Mouse (Mus musculus) forebrain, embryonic 13.5 days (tissue): Measurements from ENCODE around the gene Ctnna2. TPM values are rescaled to one million over a fixed set of nuclear protein-coding genes. Genes with fewer than 3 reads are reported as not detected.
A peak's percentile ranks its signal among the peaks of the same experiment; 100 is the strongest.

Source experiments
- ATAC-seq: fragments of 200-750 bp; cut with Nextera tagmentation; 2 replicates; pipeline ENCODE4 v1.8.0; 2017
- H3K27ac ChIP-seq: fragments of 300-500 bp; sonication (generic); 2 replicates; pipeline ENCODE4 v1.5.1; 2015; ENCODE audit warnings: inconsistent platforms, mild to moderate bottlenecking, moderate library complexity
- H3K27me3 ChIP-seq: fragments of 300-500 bp; sonication (generic); 2 replicates; pipeline ENCODE4 v1.6.1; 2015; ENCODE audit warnings: mild to moderate bottlenecking, inconsistent platforms
- H3K36me3 ChIP-seq: fragments of 300-500 bp; sonication (generic); 2 replicates; pipeline ENCODE4 v1.6.1; 2015; ENCODE audit warnings: mild to moderate bottlenecking, inconsistent platforms; ENCODE audit not compliant: poor library complexity, severe bottlenecking
- H3K4me1 ChIP-seq: fragments of 300-500 bp; sonication (generic); 2 replicates; pipeline ENCODE4 v1.6.1; 2015; ENCODE audit warnings: inconsistent platforms
- H3K4me2 ChIP-seq: fragments of 300-500 bp; sonication (generic); 2 replicates; pipeline ENCODE4 v1.6.1; 2015; ENCODE audit warnings: inconsistent platforms, mild to moderate bottlenecking, moderate library complexity
- H3K4me3 ChIP-seq: fragments of 300-500 bp; sonication (generic); 2 replicates; pipeline ENCODE4 v1.5.1; 2015; ENCODE audit warnings: mild to moderate bottlenecking, inconsistent platforms
- H3K9ac ChIP-seq: fragments of 300-500 bp; sonication (generic); 2 replicates; pipeline ENCODE4 v1.6.1; 2015; ENCODE audit warnings: mild to moderate bottlenecking, inconsistent platforms
- H3K9me3 ChIP-seq: fragments of 300-500 bp; sonication (generic); replicated peaks from 2 replicates; pipeline ENCODE4 v1.6.1; 2016; ENCODE audit warnings: inconsistent platforms
- WGBS: fragments of 180-500 bp; shearing (Covaris S2); methylation state at CpG from one replicate; pipeline ENCODE4 v1.1.7; 2015; 5-methylcytosine and 5-hydroxymethylcytosine counted together
- polyA plus RNA-seq: library from polyadenylated mRNA; unstranded; fragments of >200 nt; fragmentation: Nextera tagmentation; extraction: Ambion mirVana; gene quantifications from 2 replicates; pipeline ENCODE4 v1.2.1, GENCODE M21; 2015

Ctnna2 gene
- polyA plus RNA-seq, 1 experiment from 2014 or later: 83.4 TPM

GRCm38 (mm10) chr6:77802604-77803003 lies 176.9 kb downstream of the Ctnna2 start:
- no peak overlapping the region for H3K27ac ChIP-seq
- H3K27me3 ChIP-seq: no peaks in the 10 kb centered on the region
- no peak overlapping the region for H3K9ac ChIP-seq
- no peak overlapping the region for H3K4me3 ChIP-seq
- H3K4me2 ChIP-seq: no peak overlapping the region
- H3K9me3 ChIP-seq: no peaks in the 10 kb centered on the region
- WGBS: 83% methylated on average over 3 of the region's 3 CpGs
- no peak for ATAC-seq
- H3K36me3 ChIP-seq: no peaks in the 10 kb centered on the region
- H3K4me1 ChIP-seq: no peaks in the 10 kb centered on the region

GRCm38 (mm10) chr6:77783342-77783741 lies 196.2 kb downstream of the Ctnna2 start:
- H3K27me3 ChIP-seq: no peaks in the 10 kb centered on the region
- no peak overlapping the region for H3K27ac ChIP-seq
- H3K4me1 ChIP-seq: no peaks in the 10 kb centered on the region
- H3K9me3 ChIP-seq: no peaks in the 10 kb centered on the region
- H3K4me3 ChIP-seq: no peak overlapping the region
- no peak overlapping the region for H3K9ac ChIP-seq
- H3K36me3 ChIP-seq: no peaks in the 10 kb centered on the region
- H3K4me2 ChIP-seq: no peak overlapping the region
- 61% methylated on average over 3 of the region's 3 CpGs for WGBS
- ATAC-seq: no peak

- Histone ChIP-seq H3K4me1 (peaks cover 4% of the 10 kb centered on the region; the same call in 1 of the 2 replicates), H3K36me3 (no peaks in the 10 kb centered on the region), H3K27ac (no peak overlapping the region), H3K27me3 (no peaks in the 10 kb centered on the region), H3K4me2 (no peak overlapping the region), H3K9ac (no peak overlapping the region), H3K4me3 (no peak overlapping the region), H3K9me3 (no peaks in the 10 kb centered on the region)
- WGBS: 74% methylated on average over 10 of the region's 10 CpGs
- ATAC-seq: peak; percentile 63
These were observed 211.0 kb downstream of the Ctnna2 start for GRCm38 (mm10) chr6:77768357-77769103.

- no peak overlapping the region for H3K4me2 ChIP-seq
- H3K27me3 ChIP-seq: no peaks in the 10 kb centered on the region
- no peaks in the 10 kb centered on the region for H3K9me3 ChIP-seq
- H3K4me1 ChIP-seq: no peaks in the 10 kb centered on the region
- H3K4me3 ChIP-seq: no peak overlapping the region
- WGBS: 83% methylated on average over 3 of the region's 3 CpGs
- H3K27ac ChIP-seq: no peak overlapping the region
- H3K36me3 ChIP-seq: no peaks in the 10 kb centered on the region
- H3K9ac ChIP-seq: no peak overlapping the region
- ATAC-seq: no peak
These were observed 221.3 kb downstream of the Ctnna2 start for GRCm38 (mm10) chr6:77758164-77758563.

- Histone ChIP-seq H3K4me3 (no peak overlapping the region), H3K27ac (no peak overlapping the region), H3K4me2 (no peak overlapping the region), H3K27me3 (no peaks in the 10 kb centered on the region), H3K9ac (no peak overlapping the region), H3K4me1 (peaks cover 11% of the 10 kb centered on the region), H3K36me3 (no peaks in the 10 kb centered on the region), H3K9me3 (no peaks in the 10 kb centered on the region)
- ATAC-seq: peak; percentile 54; the same call in 1 of the 2 replicates
- 22% methylated on average over 5 of the region's 5 CpGs for WGBS
These were observed 234.1 kb downstream of the Ctnna2 start for GRCm38 (mm10) chr6:77745426-77745825.

- peaks cover 11% of the 10 kb centered on the region for H3K4me1 ChIP-seq
- no peak overlapping the region for H3K27ac ChIP-seq
- ATAC-seq: no peak
- H3K9ac ChIP-seq: no peak overlapping the region
- H3K36me3 ChIP-seq: no peaks in the 10 kb centered on the region
- H3K4me2 ChIP-seq: no peak overlapping the region
- no peak overlapping the region for H3K4me3 ChIP-seq
- no peaks in the 10 kb centered on the region for H3K27me3 ChIP-seq
- no peaks in the 10 kb centered on the region for H3K9me3 ChIP-seq
These were observed 235.8 kb downstream of the Ctnna2 start for GRCm38 (mm10) chr6:77743651-77744050.

GRCm38 (mm10) chr6:77742988-77743387 lies 236.5 kb downstream of the Ctnna2 start:
- H3K36me3 ChIP-seq: no peaks in the 10 kb centered on the region
- H3K9me3 ChIP-seq: no peaks in the 10 kb centered on the region
- WGBS: 4% methylated on average over 1 of the region's 1 CpGs
- H3K27ac ChIP-seq: no peak overlapping the region
- peaks cover 11% of the 10 kb centered on the region for H3K4me1 ChIP-seq
- H3K4me3 ChIP-seq: no peak overlapping the region
- H3K9ac ChIP-seq: no peak overlapping the region
- no peak for ATAC-seq
- no peak overlapping the region for H3K4me2 ChIP-seq
- no peaks in the 10 kb centered on the region for H3K27me3 ChIP-seq

- H3K4me3 ChIP-seq: no peak overlapping the region
- no peak overlapping the region for H3K9ac ChIP-seq
- no peaks in the 10 kb centered on the region for H3K36me3 ChIP-seq
- 50% methylated on average over 4 of the region's 4 CpGs for WGBS
- H3K4me1 ChIP-seq: no peaks in the 10 kb centered on the region; the same call in 1 of the 2 replicates
- H3K4me2 ChIP-seq: no peak overlapping the region
- H3K27me3 ChIP-seq: no peaks in the 10 kb centered on the region
- ATAC-seq: no peak
- no peaks in the 10 kb centered on the region for H3K9me3 ChIP-seq
- no peak overlapping the region for H3K27ac ChIP-seq
These were observed 240.9 kb downstream of the Ctnna2 start for GRCm38 (mm10) chr6:77738640-77739039.

GRCm38 (mm10) chr6:77724952-77725299 lies 254.6 kb downstream of the Ctnna2 start:
- Histone ChIP-seq H3K4me3 (no peak overlapping the region), H3K9ac (no peak overlapping the region), H3K36me3 (no peaks in the 10 kb centered on the region), H3K4me2 (no peak overlapping the region), H3K4me1 (peaks cover 14% of the 10 kb centered on the region; the same call in 1 of the 2 replicates), H3K27ac (no peak overlapping the region), H3K27me3 (no peaks in the 10 kb centered on the region), H3K9me3 (no peaks in the 10 kb centered on the region)
- 75% methylated on average over 2 of the region's 2 CpGs for WGBS
- ATAC-seq: peak; percentile 66; the same call in 1 of the 2 replicates

- no peak overlapping the region for H3K9ac ChIP-seq
These were observed 255.2 kb downstream of the Ctnna2 start for GRCm38 (mm10) chr6:77724042-77724951.

GRCm38 (mm10) chr6:77694093-77694492 lies 285.4 kb downstream of the Ctnna2 start:
- Histone ChIP-seq H3K27ac (no peak overlapping the region), H3K4me3 (no peak overlapping the region), H3K36me3 (no peaks in the 10 kb centered on the region), H3K4me1 (no peaks in the 10 kb centered on the region), H3K4me2 (no peak overlapping the region), H3K27me3 (no peaks in the 10 kb centered on the region), H3K9ac (no peak overlapping the region), H3K9me3 (no peaks in the 10 kb centered on the region)
- peak; percentile 45; the same call in 1 of the 2 replicates for ATAC-seq

More at GRCm38 (mm10) chr6:77724042-77724951, 255.2 kb downstream of the Ctnna2 start:
- Histone ChIP-seq H3K36me3 (no peaks in the 10 kb centered on the region), H3K4me3 (no peak overlapping the region), H3K4me2 (no peak overlapping the region), H3K27ac (peak overlapping the region; percentile 52), H3K4me1 (peaks cover 14% of the 10 kb centered on the region; the same call in 1 of the 2 replicates), H3K27me3 (no peaks in the 10 kb centered on the region), H3K9me3 (no peaks in the 10 kb centered on the region)
- whole genome bisulfite sequencing: 54% methylated on average over 5 of the region's 5 CpGs
- ATAC-seq: peak; percentile 87

GRCm38 (mm10) chr6:77687173-77687572 lies 292.3 kb downstream of the Ctnna2 start:
- Histone ChIP-seq H3K4me2 (no peak overlapping the region), H3K27ac (no peak overlapping the region), H3K27me3 (no peaks in the 10 kb centered on the region), H3K9ac (no peak overlapping the region), H3K9me3 (no peaks in the 10 kb centered on the region), H3K4me3 (no peak overlapping the region), H3K4me1 (no peaks in the 10 kb centered on the region), H3K36me3 (no peaks in the 10 kb centered on the region)
- no peak for ATAC-seq
- WGBS: 93% methylated on average over 1 of the region's 1 CpGs
